Mouse (Mus musculus) mouse embryonic stem cell (cell line): ENCODE data around the gene Vmn1r206.
"Not testable (repeated sequence)": the region's sequence is repeated elsewhere in the genome, so short reads cannot be mapped to it uniquely, and the experiment has no call there.

Experiments
- in situ Hi-C, 2 experiments: fragments of 300-500 bp; cut with MboI; formaldehyde crosslinking; loops; 1 replicate in 1 of 2; 3 replicates in 1 of 2; pipeline ENCODE4 v1.14.3; 2019 to 2020; ENCODE audit warnings: low sequenced_read_pairs in 2 of 2, low pct_unique_long_range_greater_than_20kb in 1 of 2, mixed read lengths in 1 of 2; ENCODE audit not compliant: unreplicated experiment in 1 of 2

The Vmn1r206 gene

DNA sequence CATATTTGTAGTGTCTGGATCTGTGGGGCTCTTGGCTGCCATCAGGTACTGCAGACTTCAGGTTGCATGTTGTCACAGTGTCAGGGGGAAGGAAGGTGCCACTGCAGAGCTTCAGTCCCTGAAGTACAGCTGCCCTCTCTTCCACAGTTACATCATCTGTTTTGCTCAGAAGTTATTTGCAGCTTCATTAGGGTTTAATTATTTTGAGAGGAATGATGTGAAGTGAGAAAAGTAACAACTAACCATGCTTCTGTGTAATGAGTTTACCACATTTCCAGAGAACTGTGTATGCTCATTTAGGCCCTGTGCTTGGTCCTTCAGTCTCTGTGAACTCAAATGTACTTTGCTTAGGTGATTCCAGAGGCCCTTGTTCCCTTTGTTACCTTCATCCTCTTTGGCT lies at the start of gene Vmn1r206:
Gene Vmn1r206 (minus strand): TSS at position 101 of the 400 bp plus-strand sequence.
- in situ Hi-C loops, result not testable (repeated sequence)

DNA sequence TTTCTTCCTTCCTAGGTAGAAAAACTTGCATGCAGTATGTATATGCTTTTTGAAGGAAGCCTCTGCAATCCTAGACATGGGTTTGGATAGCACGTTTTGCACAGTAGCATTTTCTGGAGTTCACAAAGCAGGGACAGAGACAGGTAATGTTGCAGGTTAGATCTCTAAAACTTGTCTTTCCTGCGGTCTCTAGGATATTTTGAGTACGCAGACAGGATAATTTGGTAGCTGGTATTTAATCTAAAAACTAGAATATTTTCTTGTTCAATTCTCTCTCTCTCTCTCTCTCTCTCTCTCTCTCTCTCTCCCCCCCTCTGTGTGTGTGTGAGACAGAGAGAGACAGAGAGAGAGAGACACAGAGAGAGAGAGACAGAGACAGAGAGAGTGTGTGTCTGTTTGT lies 31.2 kb downstream of the Vmn1r206 start, which contains the start of gene Vmn1r205:
Gene Vmn1r205 (minus strand): TSS at position 101 of the 400 bp plus-strand sequence.
- in situ Hi-C loops, result no loop called here

DNA sequence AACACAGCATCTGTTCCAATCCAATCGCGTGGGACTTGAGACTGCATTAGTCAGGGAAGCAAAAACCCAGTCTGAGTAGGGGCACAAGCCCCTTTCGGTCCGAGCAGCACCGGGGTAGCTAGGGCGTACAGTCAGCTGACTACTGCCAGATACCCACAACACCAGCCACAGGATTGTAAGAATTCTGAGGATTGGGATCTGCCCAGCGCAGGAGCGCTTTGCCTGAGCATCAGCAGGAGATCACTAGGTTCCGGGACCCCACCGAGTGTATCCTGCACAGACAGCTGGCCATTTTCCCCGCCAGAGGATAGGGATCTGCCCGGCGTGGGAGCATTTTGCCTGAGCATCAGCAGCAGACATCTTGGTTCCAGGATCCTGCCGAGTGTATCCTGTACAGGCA lies 40.7 kb downstream of the Vmn1r206 start:
- in situ Hi-C loops, result not testable (repeated sequence)

DNA sequence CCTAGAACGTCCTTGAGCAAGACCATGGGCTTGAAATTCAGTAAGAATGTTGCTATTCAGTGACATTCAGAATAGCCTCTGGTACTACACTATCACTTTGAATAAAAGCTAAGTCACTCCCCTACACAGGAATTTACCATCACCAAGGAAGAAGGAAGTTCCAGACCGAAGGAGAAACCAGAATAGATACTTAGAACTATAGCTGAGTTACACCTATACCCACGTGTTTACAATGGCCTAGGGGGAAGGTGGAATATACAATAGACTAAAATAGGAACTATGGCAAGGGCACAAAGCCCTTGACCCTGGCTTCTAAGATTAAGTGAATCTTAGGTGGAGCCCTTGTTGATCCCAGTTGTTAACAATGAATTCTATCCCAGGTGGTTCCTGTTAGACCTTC lies 49.1 kb downstream of the Vmn1r206 start:
- in situ Hi-C loops, result not testable (repeated sequence)
